Mouse (Mus musculus) hindbrain, postnatal 0 days (tissue): ENCODE data around the gene Dock9. TPM values are rescaled to one million over a fixed set of nuclear protein-coding genes. Genes with fewer than 3 reads are reported as not detected.

Experiments
- ATAC-seq: fragments of 200-750 bp; cut with Nextera tagmentation; 2 replicates; pipeline ENCODE4 v1.8.0; 2017; ENCODE audit warnings: mild to moderate bottlenecking, moderate TSS enrichment, moderate library complexity
- DNase-seq: peaks from one replicate; pipeline ENCODE4 v3.0.0-alpha.2; 2015; ENCODE audit warnings: low spot score
- H3K27ac ChIP-seq: fragments of 300-500 bp; sonication (generic); 2 replicates; pipeline ENCODE4 v1.5.1; 2014; ENCODE audit warnings: mild to moderate bottlenecking
- H3K27me3 ChIP-seq: fragments of 300-500 bp; sonication (generic); 2 replicates; pipeline ENCODE4 v1.6.1; 2014; ENCODE audit warnings: low read length, mixed read lengths; ENCODE audit not compliant: insufficient read depth
- H3K36me3 ChIP-seq: fragments of 300-500 bp; sonication (generic); 2 replicates; pipeline ENCODE4 v1.6.1; 2014; ENCODE audit warnings: low read length, mixed read lengths; ENCODE audit not compliant: insufficient read depth
- H3K4me1 ChIP-seq: fragments of 300-500 bp; sonication (generic); 2 replicates; pipeline ENCODE4 v1.6.1; 2014; ENCODE audit warnings: antibody characterized with exemption, low read length, mixed read lengths; ENCODE audit not compliant: insufficient read depth
- H3K4me2 ChIP-seq: fragments of 300-500 bp; sonication (generic); 2 replicates; pipeline ENCODE4 v1.6.1; 2014; ENCODE audit warnings: low read depth, mild to moderate bottlenecking, low read length, moderate library complexity, mixed read lengths
- H3K4me3 ChIP-seq: fragments of 300-500 bp; sonication (generic); 2 replicates; pipeline ENCODE4 v1.5.1; 2014; ENCODE audit warnings: low read length
- H3K9ac ChIP-seq: fragments of 300-500 bp; sonication (generic); replicated peaks from 2 replicates; pipeline ENCODE4 v1.6.1; 2014; ENCODE audit warnings: mild to moderate bottlenecking, low read length, moderate library complexity, mixed read lengths
- H3K9me3 ChIP-seq: fragments of 300-500 bp; sonication (generic); 2 replicates; pipeline ENCODE4 v1.6.1; 2016; ENCODE audit warnings: low read length, mixed read lengths
- CTCF ChIP-seq: IDR thresholded peaks from 2 replicates; pipeline ENCODE4 v1.5.1; 2016; ENCODE audit warnings: antibody characterized with exemption, control low read depth, low read depth
- WGBS: fragments of 180-500 bp; shearing (Covaris S2); extraction: QIAGEN DNeasy Blood & Tissue Kit; methylation state at CpG from one replicate; pipeline ENCODE4 v1.1.7; 2014; 5-methylcytosine and 5-hydroxymethylcytosine counted together
- polyA plus RNA-seq: library from polyadenylated mRNA; unstranded; fragments of >200 nt; fragmentation: Nextera tagmentation; extraction: Ambion mirVana; gene quantifications from 2 replicates; pipeline ENCODE4 v1.2.1, GENCODE M21; 2015
- total RNA-seq: library from RNA; depleted of rRNA; stranded (reverse); fragments of >200 nt; gene quantifications from 2 replicates; pipeline ENCODE4 v1.2.3, GENCODE M21; 2014

The Dock9 gene
- total and polyA plus RNA-seq, 2 experiments from 2014 or later = 11.7 to 51.3 TPM

DNA sequence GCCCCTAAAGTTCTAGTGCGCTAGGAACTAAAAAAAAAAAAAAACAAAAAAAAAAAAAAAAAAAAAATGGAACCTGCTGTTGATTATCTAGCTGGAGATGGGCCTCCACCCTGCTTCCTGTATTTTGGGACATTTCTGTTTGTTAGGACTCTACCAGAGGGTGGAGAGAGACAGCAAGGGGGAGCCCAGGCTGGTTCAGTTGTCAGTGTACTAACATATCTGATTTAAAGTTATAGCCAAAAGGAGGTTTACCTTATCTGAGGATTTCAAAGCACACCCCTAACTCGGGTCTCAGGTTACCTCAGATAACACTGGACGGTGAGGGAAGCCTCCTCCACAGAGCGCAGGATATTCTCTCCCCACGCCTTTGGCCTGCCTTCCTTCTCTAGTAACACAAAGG is 4.0 kb downstream of the Dock9 start:
- Histone ChIP-seq H3K27me3 (no peaks in the 10 kb centered on the region), H3K4me2 (no peak overlapping the region), H3K4me3 (no peak overlapping the region), H3K27ac (no peak overlapping the region), H3K9me3 (no peaks in the 10 kb centered on the region), H3K36me3 (no peaks in the 10 kb centered on the region), H3K4me1 (no peaks in the 10 kb centered on the region), H3K9ac (no peak overlapping the region)
- no peak for DNase-seq
- ATAC-seq = no peak
- no peak for TF ChIP-seq CTCF
- 84% methylated on average over 5 of the region's 5 CpGs for WGBS

DNA sequence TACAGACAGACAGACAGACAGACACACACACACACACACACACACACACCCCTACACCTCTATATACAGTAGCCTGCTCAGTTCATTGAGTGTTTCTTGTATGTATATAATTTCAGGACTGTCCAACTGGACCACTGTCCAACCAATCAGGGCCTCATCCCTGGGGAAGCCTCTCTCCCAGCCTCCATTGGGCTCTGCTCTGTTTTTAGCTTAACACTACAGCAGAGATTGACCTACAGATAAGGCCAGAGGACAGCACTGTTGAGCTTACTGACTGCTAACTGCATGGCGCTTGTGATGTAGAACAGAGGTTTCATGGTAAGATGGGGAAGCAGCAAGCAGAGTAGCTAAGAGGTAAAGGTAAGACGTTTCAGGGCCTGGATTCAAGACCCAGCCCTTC is 5.7 kb downstream of the Dock9 start:
- TF ChIP-seq CTCF = no peak
- Histone ChIP-seq H3K9me3 (no peaks in the 10 kb centered on the region), H3K4me2 (no peak overlapping the region), H3K4me1 (no peaks in the 10 kb centered on the region), H3K27ac (no peak overlapping the region), H3K4me3 (no peak overlapping the region), H3K9ac (no peak overlapping the region), H3K27me3 (no peaks in the 10 kb centered on the region), H3K36me3 (no peaks in the 10 kb centered on the region)
- DNase-seq (no peak), ATAC-seq (no peak)
- 82% methylated on average over 2 of the region's 2 CpGs for WGBS

GRCm38 (mm10) chr14:121791112-121791511 is 6.5 kb downstream of the Dock9 start:
- ATAC-seq (no peak), DNase-seq (no peak)
- Histone ChIP-seq H3K27me3 (no peaks in the 10 kb centered on the region), H3K4me3 (no peak overlapping the region), H3K27ac (no peak overlapping the region), H3K9me3 (no peaks in the 10 kb centered on the region), H3K9ac (no peak overlapping the region), H3K4me2 (no peak overlapping the region), H3K4me1 (no peaks in the 10 kb centered on the region), H3K36me3 (no peaks in the 10 kb centered on the region)
- 80% methylated on average over 7 of the region's 7 CpGs for WGBS
- no peak for TF ChIP-seq CTCF

DNA sequence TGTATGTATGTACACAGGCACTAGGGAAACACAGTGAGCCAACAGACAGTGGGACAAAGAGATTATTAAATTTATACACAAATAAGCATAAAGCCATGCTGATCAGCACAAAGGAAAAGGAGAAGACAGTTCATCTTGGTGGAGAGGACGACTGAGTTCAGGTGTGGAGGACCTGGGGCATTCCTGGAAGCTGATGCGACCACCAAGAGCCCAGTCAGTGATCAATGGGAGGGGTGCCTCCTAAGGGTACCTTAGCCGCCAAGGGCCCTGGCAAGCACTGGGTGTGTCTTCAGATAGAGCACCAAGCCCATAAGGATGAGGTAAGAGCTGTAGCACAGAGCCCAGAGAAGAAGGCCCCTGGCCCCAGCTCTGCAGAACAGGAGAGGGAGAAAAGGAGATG is 8.4 kb downstream of the Dock9 start:
- no peak for ATAC-seq
- DNase-seq = no peak
- TF ChIP-seq CTCF = no peak
- H3K9ac ChIP-seq = no peak overlapping the region
- 88% methylated on average over 3 of the region's 3 CpGs for WGBS
- no peaks in the 10 kb centered on the region for H3K9me3 ChIP-seq
- H3K27me3 ChIP-seq = no peaks in the 10 kb centered on the region
- no peak overlapping the region for H3K4me3 ChIP-seq
- H3K36me3 ChIP-seq = no peaks in the 10 kb centered on the region
- H3K4me1 ChIP-seq = no peaks in the 10 kb centered on the region
- no peak overlapping the region for H3K4me2 ChIP-seq
- no peak overlapping the region for H3K27ac ChIP-seq

- H3K27me3 ChIP-seq = no peaks in the 10 kb centered on the region
- no peak overlapping the region for H3K27ac ChIP-seq
- WGBS = 78% methylated on average over 6 of the region's 6 CpGs
- H3K9ac ChIP-seq = no peak overlapping the region
- H3K4me1 ChIP-seq = no peaks in the 10 kb centered on the region
- DNase-seq = no peak
- no peak overlapping the region for H3K4me3 ChIP-seq
- no peaks in the 10 kb centered on the region for H3K9me3 ChIP-seq
- no peak for TF ChIP-seq CTCF
- no peak for ATAC-seq
- H3K4me2 ChIP-seq = no peak overlapping the region
- no peaks in the 10 kb centered on the region for H3K36me3 ChIP-seq
These were observed 9.2 kb downstream of the Dock9 start for GRCm38 (mm10) chr14:121788451-121788850.

DNA sequence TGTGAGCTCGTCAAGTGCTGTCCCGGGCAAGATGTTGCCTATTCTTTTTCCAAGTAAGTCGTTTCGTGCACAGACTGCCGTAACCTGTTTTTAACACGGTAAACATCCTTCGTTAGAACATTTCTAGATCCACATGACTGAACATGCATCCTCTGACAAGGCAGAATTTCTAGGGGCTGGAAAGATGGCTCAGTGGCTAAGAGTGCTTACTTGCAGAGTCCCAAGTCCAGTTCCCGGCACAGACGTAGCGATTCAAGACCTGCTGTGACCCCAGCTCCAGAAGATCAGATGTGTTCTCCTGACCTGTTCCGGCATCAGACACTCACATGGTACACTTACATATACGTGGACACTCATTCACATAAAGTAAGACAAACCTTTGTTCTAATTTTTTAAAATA is 10.2 kb downstream of the Dock9 start:
- Histone ChIP-seq H3K9me3 (no peaks in the 10 kb centered on the region), H3K36me3 (no peaks in the 10 kb centered on the region), H3K4me1 (no peaks in the 10 kb centered on the region), H3K9ac (no peak overlapping the region), H3K27me3 (no peaks in the 10 kb centered on the region), H3K4me2 (no peak overlapping the region), H3K27ac (no peak overlapping the region), H3K4me3 (no peak overlapping the region)
- ATAC-seq = no peak
- 90% methylated on average over 12 of the region's 12 CpGs for WGBS
- no peak for TF ChIP-seq CTCF
- no peak for DNase-seq

DNA sequence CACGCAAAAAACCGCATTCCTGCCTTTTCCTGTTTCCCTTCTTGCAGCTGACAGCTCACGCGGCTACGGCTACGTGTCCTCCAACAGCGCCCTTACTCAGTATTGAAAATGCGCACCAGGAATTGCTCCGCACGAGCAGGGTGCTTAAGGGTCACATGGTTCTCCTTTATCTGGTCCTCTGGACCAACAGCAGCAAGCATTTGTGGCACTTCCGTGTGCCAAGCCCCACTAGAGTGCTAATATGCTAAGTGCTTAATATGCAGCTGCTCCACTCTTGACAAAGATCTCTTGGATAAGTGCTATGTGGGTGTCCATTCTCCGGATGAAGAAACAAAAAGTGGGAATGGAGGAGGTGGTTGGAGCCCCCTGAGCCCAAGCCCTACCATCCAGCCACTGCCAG is 10.7 kb downstream of the Dock9 start:
- no peak overlapping the region for H3K9ac ChIP-seq
- no peak overlapping the region for H3K4me2 ChIP-seq
- no peak for TF ChIP-seq CTCF
- H3K9me3 ChIP-seq = no peaks in the 10 kb centered on the region
- H3K27ac ChIP-seq = no peak overlapping the region
- H3K4me3 ChIP-seq = no peak overlapping the region
- H3K36me3 ChIP-seq = no peaks in the 10 kb centered on the region
- H3K4me1 ChIP-seq = no peaks in the 10 kb centered on the region
- ATAC-seq = no peak
- 87% methylated on average over 12 of the region's 12 CpGs for WGBS
- no peaks in the 10 kb centered on the region for H3K27me3 ChIP-seq
- no peak for DNase-seq
